Mouse (Mus musculus): ENCODE measurements around the gene Acox3. TPM values are rescaled to one million over a fixed set of nuclear protein-coding genes. Genes with fewer than 3 reads are reported as not detected.

Acox3 gene
- total RNA-seq, 2 experiments from 2014 or later, result 16.5 to 17.8 TPM

DNA sequence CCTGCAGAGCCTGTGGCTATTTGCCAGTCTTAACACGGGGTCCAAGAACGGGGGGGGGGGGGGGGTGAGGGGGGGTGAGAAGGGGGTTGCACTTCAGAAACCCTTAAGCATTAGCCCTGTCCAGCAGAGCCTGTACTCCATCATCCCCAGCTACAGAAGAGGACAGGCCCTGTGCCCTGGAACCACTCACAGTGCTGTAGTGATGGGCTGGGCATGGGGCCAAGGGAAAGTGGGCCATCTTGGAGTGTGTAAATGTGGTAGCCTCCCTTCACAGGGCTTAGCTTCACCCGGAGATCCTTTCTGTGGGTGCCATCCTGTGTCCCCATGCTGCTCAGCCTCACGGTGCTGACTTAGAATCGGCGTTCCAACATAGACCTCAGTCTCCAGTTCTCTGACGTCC is 24.9 kb downstream of the Acox3 start:
- DNase-seq, result no peak
- intact Hi-C loops (cut with DNase I), result no loop called here

- DNase-seq, result no peak
- intact Hi-C loops (cut with DNase I), result no loop called here
Measured at GRCm38 (mm10) chr5:35608559-35608958, 25.7 kb downstream of the Acox3 start.

- peak; percentile 70 to 79 for DNase-seq
- intact Hi-C loops (cut with DNase I), result no loop called here
Measured at GRCm38 (mm10) chr5:35609381-35609780, 26.5 kb downstream of the Acox3 start.

GRCm38 (mm10) chr5:35609971-35610370 is 27.1 kb downstream of the Acox3 start:
- no peak for DNase-seq
- intact Hi-C loops (cut with DNase I), result no loop called here

DNA sequence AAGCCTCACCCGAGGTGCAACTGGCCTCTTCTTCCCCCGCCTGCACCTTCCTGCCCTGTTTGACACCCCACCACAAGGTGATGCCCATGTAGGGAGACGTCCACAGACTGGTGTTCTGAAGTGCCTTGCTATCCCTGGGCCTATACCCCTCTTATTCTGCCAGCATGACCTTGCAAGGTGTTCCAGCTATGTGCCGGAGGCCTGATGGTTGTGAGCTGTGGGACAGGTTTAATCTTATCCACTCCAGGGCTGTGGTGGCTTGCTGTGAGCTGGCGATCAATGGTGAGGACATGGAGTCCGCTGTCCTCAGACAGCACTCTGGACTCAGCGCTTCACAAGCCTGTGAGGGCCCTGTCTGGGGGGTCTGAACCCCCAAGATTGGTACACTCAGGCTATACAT is 27.5 kb downstream of the Acox3 start:
- DNase-seq, result no peak
- intact Hi-C loops (cut with DNase I), result no loop called here

DNA sequence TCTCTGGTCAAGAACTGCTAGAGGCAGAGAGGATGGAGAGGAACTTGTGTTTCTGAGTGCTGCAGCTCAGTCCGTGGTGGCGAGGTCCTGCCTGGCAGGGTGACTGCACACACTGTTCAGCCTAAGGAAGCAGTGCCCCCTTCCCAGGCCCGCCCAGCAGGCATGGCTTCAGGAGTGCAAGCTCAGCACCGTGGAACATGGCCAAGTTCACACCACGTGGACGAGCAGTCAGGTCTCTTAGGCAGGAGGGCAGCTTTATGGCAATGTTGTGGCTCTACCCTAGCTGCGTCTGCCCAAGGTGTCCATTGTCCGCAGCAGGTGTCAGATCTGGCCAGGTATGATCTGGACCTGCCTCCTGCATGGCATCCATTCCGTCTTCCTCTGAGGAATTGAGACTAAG is 28.3 kb downstream of the Acox3 start:
- no peak for DNase-seq

GRCm38 (mm10) chr5:35611900-35612299 is 29.1 kb downstream of the Acox3 start:
- no peak for DNase-seq
- intact Hi-C loops (cut with DNase I), result no loop called here

More for the DNA sequence above, 28.3 kb downstream of the Acox3 start:
- intact Hi-C loops (cut with DNase I), result no loop called here

GRCm38 (mm10) chr5:35612722-35613121 is 29.9 kb downstream of the Acox3 start:
- intact Hi-C loops (cut with DNase I), result no loop called here
- no peak for DNase-seq

DNA sequence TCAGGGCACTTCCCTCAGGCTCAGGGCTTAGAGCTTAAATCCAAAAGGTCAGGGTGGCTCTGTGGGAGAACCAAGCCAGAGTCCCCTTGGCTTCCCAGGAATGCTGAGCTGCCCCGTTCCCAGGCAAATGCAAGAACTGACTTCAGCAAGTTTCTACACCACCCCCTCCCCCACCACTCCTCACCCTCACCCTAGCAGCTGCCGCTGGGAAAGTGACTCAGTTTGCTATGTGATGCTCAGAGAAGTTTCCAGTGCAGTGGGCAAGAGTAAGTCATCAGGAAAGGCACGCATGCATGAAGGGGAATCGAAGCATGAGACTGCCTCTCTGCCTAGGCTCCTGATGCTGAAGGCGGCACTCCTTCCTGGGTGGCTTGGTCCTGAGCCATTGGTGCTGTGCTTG is 34.1 kb downstream of the Acox3 start:
- intact Hi-C loops (cut with DNase I), result no loop called here
- no peak for DNase-seq

DNA sequence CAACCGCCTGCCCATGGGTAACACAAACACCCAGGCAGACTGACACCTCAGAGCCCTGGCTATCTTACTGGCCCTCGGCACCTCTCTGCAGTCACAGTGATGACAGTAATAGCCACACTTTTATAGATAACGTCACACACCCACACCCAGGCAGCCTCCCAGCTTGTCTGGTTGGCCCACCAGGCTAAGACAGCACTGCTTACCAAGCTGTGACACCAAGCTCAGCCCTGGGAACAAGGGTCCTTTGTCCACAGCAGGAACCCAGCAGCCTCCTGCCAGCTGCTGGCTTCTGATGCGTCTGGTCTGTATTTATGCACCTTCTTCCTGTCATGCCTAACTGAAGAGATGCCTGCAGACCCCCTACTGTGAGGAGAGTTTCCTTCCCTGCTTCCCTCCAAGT is 38.3 kb downstream of the Acox3 start:
- no peak for DNase-seq
- intact Hi-C loops (cut with DNase I), result no loop called here

- no peak for DNase-seq
- intact Hi-C loops (cut with DNase I), result no loop called here
Measured at GRCm38 (mm10) chr5:35623831-35624230, 41.0 kb downstream of the Acox3 start.

- intact Hi-C loops (cut with DNase I), result no loop called here
- DNase-seq, result peak; percentile 77 to 88
Measured at GRCm38 (mm10) chr5:35624751-35625239, 42.0 kb downstream of the Acox3 start.

DNA sequence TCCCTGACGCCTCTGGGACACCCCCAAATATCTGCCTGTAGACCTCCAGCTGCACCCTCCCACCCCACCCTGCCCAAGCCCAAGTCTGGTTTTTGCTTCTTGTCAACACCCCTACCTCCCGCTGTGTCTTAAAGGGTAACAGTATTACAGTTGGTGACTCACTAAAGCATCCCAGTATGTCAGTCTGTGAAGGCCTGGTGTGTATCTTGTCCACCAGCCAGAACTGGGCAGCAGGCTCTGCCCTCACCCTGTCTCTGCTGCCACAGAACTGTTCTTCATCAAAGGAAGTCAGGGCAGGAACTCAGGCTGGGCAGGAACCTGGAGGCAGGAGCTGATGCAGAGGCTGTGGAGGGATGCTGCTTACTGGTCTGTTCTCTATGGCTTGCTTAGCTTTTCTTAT is 43.6 kb downstream of the Acox3 start:
- intact Hi-C loops (cut with DNase I), result no loop called here
- DNase-seq, result no peak

- intact Hi-C loops (cut with DNase I), result no loop called here
- DNase-seq, result no peak
Measured at GRCm38 (mm10) chr5:35627307-35627840, 44.5 kb downstream of the Acox3 start.

GRCm38 (mm10) chr5:35628685-35629084 is 45.8 kb downstream of the Acox3 start:
- intact Hi-C loops (cut with DNase I), result no loop called here
- peak; percentile 65 to 85 for DNase-seq

GRCm38 (mm10) chr5:35629333-35629732 is 46.5 kb downstream of the Acox3 start:
- intact Hi-C loops (cut with DNase I), result no loop called here
- no peak for DNase-seq

DNA sequence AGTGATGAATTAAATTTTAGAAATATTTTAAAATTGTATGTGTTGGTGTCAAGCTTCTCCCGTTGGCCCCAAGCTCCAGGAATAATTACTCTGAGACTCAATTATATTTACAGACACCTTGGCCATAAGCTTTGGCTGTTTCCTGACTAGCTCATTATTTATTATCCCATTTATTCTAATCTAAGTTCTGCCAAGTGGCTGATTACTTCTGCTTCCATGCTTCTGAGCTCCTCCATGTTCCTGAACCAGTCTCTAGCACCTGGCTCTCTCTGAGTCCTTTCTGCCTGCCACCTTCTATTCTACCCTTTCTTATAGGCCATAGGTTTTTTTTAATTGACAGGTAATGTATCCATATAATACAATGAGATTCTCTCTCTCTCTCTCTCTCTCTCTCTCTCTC is 47.9 kb downstream of the Acox3 start:
- no peak for DNase-seq
- intact Hi-C loops (cut with DNase I), result no loop called here

DNA sequence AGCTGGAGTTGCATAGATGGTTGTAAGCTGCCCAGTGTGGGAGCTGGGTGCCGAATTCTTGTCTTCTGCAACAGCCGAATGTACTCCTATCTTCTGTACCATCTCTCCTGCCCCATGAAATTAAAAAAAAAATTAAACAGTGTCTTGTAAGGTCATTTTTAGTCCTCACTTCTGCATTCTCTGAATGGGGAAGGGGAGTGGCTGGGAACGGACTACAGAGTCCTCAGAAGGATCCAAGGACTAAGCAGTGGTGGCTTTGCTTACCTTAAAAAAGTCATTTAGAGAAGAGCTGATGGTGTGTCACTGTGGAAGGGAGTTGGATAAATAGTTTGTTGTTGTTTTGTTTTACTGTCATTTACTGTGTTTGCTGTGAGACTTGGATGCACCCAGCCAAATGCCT is 48.4 kb downstream of the Acox3 start:
- intact Hi-C loops (cut with DNase I), result no loop called here
- DNase-seq, result no peak

- intact Hi-C loops (cut with DNase I), result no loop called here
- no peak for DNase-seq
Measured at GRCm38 (mm10) chr5:35631755-35632154, 48.9 kb downstream of the Acox3 start.

- peak in 1 of 2 experiments; percentile 34 for DNase-seq
- intact Hi-C loops (cut with DNase I), result no loop called here
Measured at GRCm38 (mm10) chr5:35632841-35633240, 50.0 kb downstream of the Acox3 start.

DNA sequence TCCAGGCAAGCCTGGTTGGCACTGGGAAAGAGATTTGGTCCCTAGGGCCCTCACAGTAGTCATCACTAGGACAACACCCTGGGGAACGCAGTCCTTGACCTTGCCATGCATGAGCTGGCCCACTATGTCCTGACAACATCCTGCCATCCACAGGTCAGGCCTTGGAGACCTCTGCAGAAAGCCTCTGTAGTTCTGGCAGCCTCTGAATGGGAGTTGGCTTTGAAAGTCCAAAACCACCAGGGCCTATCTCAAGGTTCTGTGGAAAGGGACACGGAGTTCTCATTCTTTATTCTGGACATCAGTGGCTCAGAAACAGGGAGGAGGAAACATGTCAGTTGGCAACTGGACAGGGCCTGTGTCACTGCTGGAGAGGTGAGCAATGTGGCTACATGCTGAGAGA is 53.2 kb downstream of the Acox3 start:
- intact Hi-C loops (cut with DNase I), result no loop called here
- peak in 1 of 2 experiments; percentile 62 for DNase-seq

GRCm38 (mm10) chr5:35641961-35642584 is 59.2 kb downstream of the Acox3 start:
- DNase-seq, result no peak
- intact Hi-C loops (cut with DNase I), result no loop called here
